Mouse (Mus musculus) heart, adult 9 months (tissue): Measurements from ENCODE around the gene Megf8.

ENCODE experiments used
- DNase-seq, 2 experiments: peaks; one replicate each; pipeline ENCODE4 v3.0.0; 2022; ENCODE audit warnings: low spot score in 2 of 2

The Megf8 gene

DNA sequence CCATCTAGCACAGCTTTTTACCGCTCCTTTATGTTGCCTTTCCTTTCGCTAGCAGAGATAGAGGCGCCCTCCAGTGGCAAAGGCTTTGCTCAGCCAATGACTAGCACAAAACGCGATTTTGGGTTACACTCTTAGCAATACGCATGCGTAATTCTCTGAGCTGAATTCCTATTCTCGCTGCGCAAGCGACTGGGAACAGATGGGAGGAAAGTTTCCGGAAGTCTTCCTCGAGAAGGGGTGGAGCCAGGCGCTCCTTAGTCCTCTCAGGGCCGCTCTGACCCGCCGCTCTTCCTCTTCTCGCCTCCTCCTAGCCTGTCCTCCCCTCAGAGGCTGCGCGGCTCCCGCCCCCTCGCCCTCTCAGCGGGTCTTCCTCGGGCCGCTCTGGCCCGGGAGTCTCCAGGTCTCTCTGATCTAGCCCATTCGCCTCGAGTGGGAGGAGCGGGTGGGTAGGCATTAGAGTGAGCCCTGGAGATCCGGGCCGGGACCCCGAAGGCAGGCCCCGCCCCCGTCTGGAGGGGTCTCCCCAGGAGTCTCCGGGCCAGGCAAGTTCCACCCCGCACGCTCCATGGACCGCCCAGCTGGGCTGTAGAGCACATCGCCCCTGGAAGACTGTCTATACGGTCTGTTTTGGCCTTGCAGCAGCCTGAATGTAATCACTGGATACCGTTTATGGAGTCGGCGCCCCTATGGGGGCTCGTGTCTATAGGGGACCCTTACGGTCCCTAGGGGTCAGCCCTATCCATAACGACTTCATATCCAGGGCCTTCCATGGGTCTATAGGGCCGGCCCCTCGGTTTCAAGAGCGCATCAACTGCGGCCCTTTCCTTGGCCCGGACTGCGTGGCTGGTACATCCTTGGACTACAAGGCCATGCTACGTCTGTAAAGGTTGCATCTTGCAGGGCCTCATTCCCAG lies at the start of gene Megf8:
TSS of gene Megf8 (plus strand) at position 633 of the 914 bp plus-strand sequence.
- peak; percentile 97 for DNase-seq

- peak; percentile 100 for DNase-seq
These were observed 49.6 kb upstream of the Megf8 start, which contains the start of gene Cic for GRCm38 (mm10) chr7:25267301-25267750. Gene Cic, plus strand, starts transcription at chr7:25267704.

GRCm38 (mm10) chr7:25267751-25268463 lies 49.1 kb upstream of the Megf8 start:
- DNase-seq: peak; percentile 100

DNA sequence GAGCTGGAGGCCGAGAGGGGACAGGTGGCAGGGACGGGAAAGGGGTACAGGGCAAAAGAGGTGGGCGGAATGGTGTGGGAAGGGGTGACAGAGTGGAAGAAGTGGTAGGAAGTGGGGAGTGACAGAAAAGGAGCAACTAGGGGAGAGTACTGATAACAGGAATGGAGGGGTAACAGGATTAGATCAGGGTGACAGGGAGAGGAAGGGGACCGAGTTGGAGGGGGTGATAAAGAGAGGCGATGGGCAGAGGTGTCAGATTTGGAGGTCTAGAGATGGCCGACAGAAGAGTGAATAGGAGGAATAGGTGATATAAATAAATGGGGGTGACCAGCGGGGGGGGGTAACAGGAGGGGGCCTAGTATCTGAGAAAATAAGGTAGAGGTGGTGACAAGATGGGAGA lies 48.4 kb upstream of the Megf8 start:
- DNase-seq: no peak

DNA sequence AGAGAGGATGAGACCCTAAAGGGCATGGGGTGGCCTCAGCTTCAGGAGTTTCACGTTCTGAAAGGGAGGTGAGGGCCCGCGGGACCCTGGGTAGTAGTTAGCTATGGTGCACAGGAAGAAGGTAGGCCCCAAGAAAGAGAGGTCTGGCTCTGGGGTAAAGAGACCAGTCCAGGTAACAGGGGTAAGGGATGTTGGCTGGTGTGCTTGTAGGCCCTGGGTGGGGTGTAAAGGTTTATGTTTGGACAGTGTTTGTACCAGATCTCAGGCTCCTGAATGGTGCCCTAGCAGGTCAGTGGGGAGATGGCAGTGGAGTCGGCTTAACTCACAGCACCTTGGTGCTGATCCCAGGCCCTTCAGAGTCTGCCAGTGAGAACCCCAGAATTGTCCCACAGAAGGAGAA lies 47.9 kb upstream of the Megf8 start:
- peak in 1 of 2 experiments; percentile 14 for DNase-seq

DNA sequence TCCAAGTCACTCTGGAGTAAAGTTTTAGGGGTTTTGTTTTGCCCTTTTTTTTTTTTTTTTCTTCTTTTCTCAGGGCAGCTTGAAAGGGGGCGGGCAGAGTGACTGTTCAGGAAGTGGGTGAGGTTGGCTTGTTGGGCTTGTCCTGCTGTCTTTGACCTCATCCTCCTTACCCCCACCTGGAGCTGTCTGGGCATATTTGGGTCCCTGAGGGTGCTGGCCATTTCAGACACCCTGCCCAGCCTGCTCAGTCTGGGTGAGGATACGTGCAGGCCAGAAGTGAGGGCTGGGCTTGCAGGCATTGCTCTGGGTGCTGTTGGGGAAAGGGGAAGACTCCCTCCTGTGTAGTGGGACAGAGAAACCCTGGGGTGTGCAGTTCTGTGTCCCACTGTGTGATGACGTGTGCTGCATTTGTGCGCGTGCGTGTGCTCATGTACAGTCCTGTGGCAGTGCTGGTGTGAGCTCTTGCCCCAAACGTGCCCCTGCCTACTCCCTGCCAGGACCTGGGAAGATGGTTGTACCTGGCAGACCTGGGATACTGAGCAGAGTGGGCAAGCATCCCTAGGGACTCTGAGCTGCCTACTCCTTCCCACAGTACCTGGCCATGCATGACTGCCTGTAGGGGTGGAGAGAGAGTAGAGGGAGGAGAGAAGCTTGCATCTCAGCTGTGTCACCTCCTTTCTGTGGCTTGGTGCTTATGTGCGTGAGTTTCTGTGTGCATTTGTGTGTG lies 47.3 kb upstream of the Megf8 start:
- peak in 1 of 2 experiments; percentile 28 for DNase-seq

DNA sequence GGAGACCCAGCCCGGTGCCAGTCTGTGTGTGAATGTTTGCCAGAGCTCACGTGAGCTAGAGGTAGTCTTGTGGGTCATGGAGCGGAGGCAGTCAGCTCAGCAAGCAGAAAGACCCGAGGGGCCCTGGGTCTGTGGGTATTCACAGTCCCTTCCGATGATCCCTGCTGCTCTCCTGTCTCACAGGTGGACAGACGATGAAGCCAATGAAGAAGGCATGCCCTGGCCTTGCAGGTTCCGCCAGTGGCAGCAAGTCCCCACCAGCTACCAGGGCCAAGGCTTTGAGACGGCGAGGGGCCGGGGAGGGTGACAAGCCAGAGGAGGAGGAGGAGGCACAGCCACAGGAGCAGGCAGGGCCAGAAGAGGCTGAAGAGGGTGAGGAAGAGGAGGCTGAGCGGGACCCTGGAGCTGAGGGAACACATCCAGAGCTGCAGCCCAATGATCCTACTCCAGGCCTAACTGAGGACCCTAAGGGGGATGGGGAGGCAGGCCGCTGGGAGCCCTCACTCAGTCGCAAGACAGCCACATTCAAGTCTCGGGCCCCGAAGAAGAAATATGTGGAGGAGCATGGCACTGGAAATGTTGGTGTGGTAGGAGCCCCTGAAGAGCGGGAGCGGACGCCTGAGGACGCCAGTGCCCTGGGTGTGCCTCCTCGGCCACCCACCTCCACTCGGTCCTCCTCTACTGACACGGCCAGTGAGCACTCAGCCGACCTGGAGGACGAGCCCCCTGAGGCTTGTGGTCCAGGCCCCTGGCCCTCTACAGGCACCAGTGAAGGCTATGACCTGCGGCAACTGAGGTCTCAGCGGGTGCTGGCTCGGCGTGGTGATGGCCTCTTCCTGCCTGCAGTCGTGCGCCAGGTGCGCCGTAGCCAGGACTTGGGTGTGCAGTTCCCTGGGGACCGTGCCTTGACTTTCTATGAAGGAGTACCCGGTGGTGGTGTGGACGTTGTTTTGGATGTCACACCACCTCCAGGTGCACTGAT lies 46.0 kb upstream of the Megf8 start:
- peak in 1 of 2 experiments; percentile 8 for DNase-seq

- DNase-seq: no peak
These were observed 45.1 kb upstream of the Megf8 start for GRCm38 (mm10) chr7:25271651-25272444.

- DNase-seq: peak in 1 of 2 experiments; percentile 1
These were observed 44.3 kb upstream of the Megf8 start for GRCm38 (mm10) chr7:25272445-25273258.

- DNase-seq: peak in 1 of 2 experiments; percentile 4
These were observed 43.4 kb upstream of the Megf8 start for GRCm38 (mm10) chr7:25273259-25274241.

DNA sequence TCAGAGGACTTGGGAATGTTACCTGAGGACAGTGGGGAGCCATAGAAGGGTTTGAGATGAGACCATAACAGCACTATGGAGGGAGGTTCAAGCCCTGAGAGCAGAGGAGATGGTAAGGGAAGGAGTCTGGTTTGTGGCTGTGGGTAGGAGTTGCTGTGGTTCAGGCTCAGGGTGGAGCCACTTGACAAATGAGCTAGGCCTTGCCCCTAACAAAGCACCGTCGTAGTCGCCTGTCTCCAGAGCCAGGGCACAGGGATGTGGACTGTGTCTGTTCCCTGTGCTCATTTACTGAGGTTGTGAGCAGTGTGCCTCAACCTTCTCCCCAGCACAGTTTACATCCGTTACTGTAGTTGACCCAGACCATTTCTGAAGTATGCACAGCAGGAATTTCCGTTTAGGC lies 42.4 kb upstream of the Megf8 start:
- peak in 1 of 2 experiments; percentile 2 for DNase-seq

DNA sequence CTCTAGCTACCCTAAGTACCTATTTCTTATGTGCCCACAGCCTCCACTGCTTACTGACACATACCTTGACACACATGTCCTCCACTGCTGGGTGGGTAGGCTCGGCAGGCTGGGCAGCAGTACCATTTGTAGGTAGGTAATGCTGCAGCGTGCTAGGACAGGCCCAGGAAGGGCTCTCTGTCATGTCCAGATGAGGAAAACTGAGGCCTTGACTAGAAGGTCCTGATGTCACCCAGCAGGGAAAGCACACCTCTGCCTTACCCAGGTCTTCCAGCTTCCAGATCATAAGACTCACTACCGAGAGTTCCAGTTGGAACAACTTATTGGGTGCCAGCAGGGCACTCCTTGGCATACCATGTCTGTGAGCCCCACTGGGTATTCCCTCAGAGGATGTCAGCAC lies 42.0 kb upstream of the Megf8 start:
- no peak for DNase-seq

GRCm38 (mm10) chr7:25275555-25276298 lies 41.2 kb upstream of the Megf8 start:
- peak in 1 of 2 experiments; percentile 15 for DNase-seq

DNA sequence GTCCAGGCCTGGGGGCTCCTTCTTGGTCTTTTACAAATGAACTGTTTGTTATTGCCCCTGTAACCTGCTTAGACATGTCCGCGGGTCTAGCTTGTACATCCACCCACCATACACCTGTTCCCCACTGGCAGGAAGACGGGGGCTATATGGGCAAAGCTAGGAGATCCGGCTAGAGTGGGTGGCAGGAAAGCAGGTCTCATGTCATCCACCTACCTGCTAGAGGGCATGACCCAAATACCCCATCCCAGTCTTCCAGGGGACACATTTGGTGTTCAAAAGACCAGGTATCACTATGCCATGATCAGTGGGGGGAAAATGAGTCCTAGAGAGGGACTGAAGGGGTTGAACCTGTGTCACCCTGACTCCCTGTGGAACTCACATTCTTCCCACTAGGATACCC lies 39.6 kb upstream of the Megf8 start:
- DNase-seq: peak in 1 of 2 experiments; percentile 40

- no peak for DNase-seq
These were observed 39.0 kb upstream of the Megf8 start for GRCm38 (mm10) chr7:25277998-25278340.

GRCm38 (mm10) chr7:25278341-25279075 lies 38.5 kb upstream of the Megf8 start:
- peak; percentile 85 to 89 for DNase-seq
